Mouse (Mus musculus): Measurements from ENCODE around the gene Mrpl42. TPM values are rescaled to one million over a fixed set of nuclear protein-coding genes. Genes with fewer than 3 reads are reported as not detected.

Gene Mrpl42
- total and polyA plus RNA-seq, 3 experiments: 14.5 to 113 (median 109) TPM

GRCm38 (mm10) chr10:95544651-95545050 lies 42.9 kb upstream of the Mrpl42 start:
- H3K27me3 ChIP-seq (ENCODE audit: insufficient read depth, low read length): no peaks in the 10 kb centered on the region
- DNase-seq (ENCODE audit: low spot score) (no peak), ATAC-seq (ENCODE audit: extremely low read depth, insufficient number of reproducible peaks, low FRiP score, poor library complexity, severe bottlenecking) (no peak)
- TF ChIP-seq CTCF (IDR thresholded peaks at IDR 0.05; ENCODE audit: low read depth, low read length) (no peak), GATA2 (IDR thresholded peaks at IDR 0.05; ENCODE audit: borderline replicate concordance, low read depth, low read length) (no peak), POLR2AphosphoS5 (IDR thresholded peaks at IDR 0.05; ENCODE audit: insufficient replicate concordance, low read depth, low read length) (no peak), TAL1 (conservative IDR thresholded peaks at IDR 0.05; ENCODE audit: low read depth, low read length) (no peak), GATA1 (IDR thresholded peaks at IDR 0.05; ENCODE audit: borderline replicate concordance, low read length) (no peak)
- H3K9me3 ChIP-seq (replicated peaks): no peaks in the 10 kb centered on the region
- H3K4me3 ChIP-seq (ENCODE audit: low read depth, low read length): no peak overlapping the region
- peaks cover 62% of the 10 kb centered on the region for H3K36me3 ChIP-seq (replicated peaks)
- peaks cover 6% of the 10 kb centered on the region; the same call in 1 of the 2 replicates for H3K4me1 ChIP-seq (ENCODE audit: insufficient read depth, low read depth, low read length)

- Histone ChIP-seq H3K9me3 (replicated peaks) (no peaks in the 10 kb centered on the region), H3K27me3 (ENCODE audit: insufficient read depth, low read length) (no peaks in the 10 kb centered on the region), H3K4me1 (ENCODE audit: insufficient read depth, low read depth, low read length) (peaks cover 6% of the 10 kb centered on the region; the same call in 1 of the 2 replicates), H3K4me3 (ENCODE audit: low read depth, low read length) (no peak overlapping the region), H3K36me3 (replicated peaks) (peaks cover 56% of the 10 kb centered on the region)
- TF ChIP-seq TAL1 (conservative IDR thresholded peaks at IDR 0.05; ENCODE audit: low read depth, low read length) (no peak), CTCF (IDR thresholded peaks at IDR 0.05; ENCODE audit: low read depth, low read length) (no peak), GATA2 (IDR thresholded peaks at IDR 0.05; ENCODE audit: borderline replicate concordance, low read depth, low read length) (no peak)
- DNase-seq (ENCODE audit: low spot score): no peak
- ATAC-seq (ENCODE audit: extremely low read depth, insufficient number of reproducible peaks, low FRiP score, poor library complexity, severe bottlenecking): no peak
Measured at GRCm38 (mm10) chr10:95544004-95544403, 42.3 kb upstream of the Mrpl42 start.

DNA sequence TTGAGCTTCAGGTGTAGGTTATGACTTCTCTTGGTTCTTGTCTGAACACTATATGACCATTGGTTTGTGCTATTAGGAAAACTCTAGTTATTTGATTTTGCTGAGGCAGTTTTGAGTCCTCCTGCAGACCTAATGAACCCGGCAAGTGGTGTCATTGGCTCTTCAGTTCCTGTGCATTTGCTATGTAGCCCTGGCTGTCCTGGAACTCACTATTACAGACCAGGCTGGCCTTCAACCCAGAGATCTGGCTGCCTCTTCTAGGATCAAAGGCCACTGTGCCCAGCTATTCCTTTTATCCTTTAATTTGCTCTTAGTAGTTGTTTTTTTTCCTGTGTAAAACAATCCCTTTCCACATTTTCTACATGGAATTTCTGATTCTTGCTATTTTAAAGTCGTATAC lies 41.6 kb upstream of the Mrpl42 start:
- no peaks in the 10 kb centered on the region for H3K27me3 ChIP-seq (ENCODE audit: insufficient read depth, low read length)
- H3K4me3 ChIP-seq (ENCODE audit: low read depth, low read length): no peak overlapping the region
- no peaks in the 10 kb centered on the region for H3K9me3 ChIP-seq (replicated peaks)
- H3K36me3 ChIP-seq (replicated peaks): peaks cover 52% of the 10 kb centered on the region
- DNase-seq (ENCODE audit: low spot score) (no peak), ATAC-seq (ENCODE audit: extremely low read depth, insufficient number of reproducible peaks, low FRiP score, poor library complexity, severe bottlenecking) (no peak)
- peaks cover 8% of the 10 kb centered on the region; the same call in 1 of the 2 replicates for H3K4me1 ChIP-seq (ENCODE audit: insufficient read depth, low read depth, low read length)
- TF ChIP-seq CTCF (IDR thresholded peaks at IDR 0.05; ENCODE audit: low read depth, low read length) (no peak), GATA1 (IDR thresholded peaks at IDR 0.05; ENCODE audit: borderline replicate concordance, low read length) (no peak), GATA2 (IDR thresholded peaks at IDR 0.05; ENCODE audit: borderline replicate concordance, low read depth, low read length) (no peak), TAL1 (conservative IDR thresholded peaks at IDR 0.05; ENCODE audit: low read depth, low read length) (no peak), POLR2AphosphoS5 (IDR thresholded peaks at IDR 0.05; ENCODE audit: insufficient replicate concordance, low read depth, low read length) (no peak)

GRCm38 (mm10) chr10:95542916-95543315 lies 41.2 kb upstream of the Mrpl42 start:
- H3K9me3 ChIP-seq (replicated peaks): no peaks in the 10 kb centered on the region
- H3K4me3 ChIP-seq (ENCODE audit: low read depth, low read length): no peak overlapping the region
- DNase-seq (ENCODE audit: low spot score) (no peak), ATAC-seq (ENCODE audit: extremely low read depth, insufficient number of reproducible peaks, low FRiP score, poor library complexity, severe bottlenecking) (no peak)
- H3K36me3 ChIP-seq (replicated peaks): peaks cover 47% of the 10 kb centered on the region
- H3K4me1 ChIP-seq (ENCODE audit: insufficient read depth, low read depth, low read length): peaks cover 9% of the 10 kb centered on the region; the same call in 1 of the 2 replicates
- no peaks in the 10 kb centered on the region for H3K27me3 ChIP-seq (ENCODE audit: insufficient read depth, low read length)
- no peak for TF ChIP-seq CTCF (IDR thresholded peaks at IDR 0.05; ENCODE audit: low read depth, low read length)
- no peak for TF ChIP-seq GATA1 (IDR thresholded peaks at IDR 0.05; ENCODE audit: borderline replicate concordance, low read length)
- no peak for TF ChIP-seq POLR2AphosphoS5 (IDR thresholded peaks at IDR 0.05; ENCODE audit: insufficient replicate concordance, low read depth, low read length)
- no peak for TF ChIP-seq GATA2 (IDR thresholded peaks at IDR 0.05; ENCODE audit: borderline replicate concordance, low read depth, low read length)
- no peak for TF ChIP-seq TAL1 (conservative IDR thresholded peaks at IDR 0.05; ENCODE audit: low read depth, low read length)

DNA sequence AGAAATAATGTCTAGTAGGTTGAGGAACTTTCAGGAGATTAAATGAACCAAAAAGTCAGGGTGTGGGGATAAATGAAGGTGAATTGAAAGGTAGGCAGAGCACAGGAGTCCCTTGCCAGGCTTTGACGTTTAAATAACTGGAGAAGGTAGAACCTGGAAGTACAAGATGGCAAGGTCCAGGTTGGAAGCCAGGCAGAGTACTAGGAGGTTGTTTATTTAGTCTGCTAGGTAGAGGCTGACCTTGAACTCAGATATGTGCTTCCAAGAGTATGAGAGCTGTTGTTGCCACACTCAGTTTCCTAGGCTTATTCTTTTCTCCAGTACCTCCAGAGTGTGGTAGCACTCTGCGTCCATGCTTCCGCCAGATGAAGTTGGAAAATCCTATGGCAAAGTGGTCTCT lies 38.1 kb upstream of the Mrpl42 start:
- H3K4me3 ChIP-seq (ENCODE audit: low read depth, low read length): no peak overlapping the region
- ATAC-seq (ENCODE audit: extremely low read depth, insufficient number of reproducible peaks, low FRiP score, poor library complexity, severe bottlenecking) (no peak), DNase-seq (ENCODE audit: low spot score) (no peak)
- H3K27me3 ChIP-seq (ENCODE audit: insufficient read depth, low read length): no peaks in the 10 kb centered on the region
- H3K9me3 ChIP-seq (replicated peaks): no peaks in the 10 kb centered on the region
- no peak for TF ChIP-seq TAL1 (conservative IDR thresholded peaks at IDR 0.05; ENCODE audit: low read depth, low read length)
- no peak for TF ChIP-seq CTCF (IDR thresholded peaks at IDR 0.05; ENCODE audit: low read depth, low read length)
- TF ChIP-seq GATA1 (IDR thresholded peaks at IDR 0.05; ENCODE audit: borderline replicate concordance, low read length): no peak
- no peak for TF ChIP-seq POLR2AphosphoS5 (IDR thresholded peaks at IDR 0.05; ENCODE audit: insufficient replicate concordance, low read depth, low read length)
- no peak for TF ChIP-seq GATA2 (IDR thresholded peaks at IDR 0.05; ENCODE audit: borderline replicate concordance, low read depth, low read length)
- peaks cover 18% of the 10 kb centered on the region for H3K4me1 ChIP-seq (ENCODE audit: insufficient read depth, low read depth, low read length)
- peaks cover 25% of the 10 kb centered on the region for H3K36me3 ChIP-seq (replicated peaks)

DNA sequence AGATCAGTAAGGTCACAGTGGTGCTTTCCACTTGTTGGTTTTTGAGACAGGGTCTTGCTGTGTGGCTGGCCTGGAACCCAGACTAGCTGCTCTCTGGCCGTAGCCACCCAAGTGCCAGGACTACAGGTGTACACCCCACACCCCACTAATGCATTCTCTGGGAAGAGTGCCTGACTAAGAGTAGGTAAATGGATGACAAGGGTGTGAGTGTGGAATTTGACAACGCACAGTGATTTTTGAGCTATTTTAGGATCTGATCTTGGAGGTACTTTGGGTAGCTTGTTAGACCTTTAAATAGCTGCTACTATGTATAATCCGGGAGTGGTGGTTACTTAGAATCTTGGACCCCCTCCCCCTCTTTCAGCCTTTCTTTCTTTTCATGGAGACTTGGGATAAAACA lies 37.5 kb upstream of the Mrpl42 start:
- no peak overlapping the region for H3K4me3 ChIP-seq (ENCODE audit: low read depth, low read length)
- H3K9me3 ChIP-seq (replicated peaks): no peaks in the 10 kb centered on the region
- H3K27me3 ChIP-seq (ENCODE audit: insufficient read depth, low read length): no peaks in the 10 kb centered on the region
- DNase-seq (ENCODE audit: low spot score) (no peak), ATAC-seq (ENCODE audit: extremely low read depth, insufficient number of reproducible peaks, low FRiP score, poor library complexity, severe bottlenecking) (no peak)
- TF ChIP-seq CTCF (IDR thresholded peaks at IDR 0.05; ENCODE audit: low read depth, low read length): no peak
- no peak for TF ChIP-seq TAL1 (conservative IDR thresholded peaks at IDR 0.05; ENCODE audit: low read depth, low read length)
- TF ChIP-seq POLR2AphosphoS5 (IDR thresholded peaks at IDR 0.05; ENCODE audit: insufficient replicate concordance, low read depth, low read length): no peak
- no peak for TF ChIP-seq GATA1 (IDR thresholded peaks at IDR 0.05; ENCODE audit: borderline replicate concordance, low read length)
- TF ChIP-seq GATA2 (IDR thresholded peaks at IDR 0.05; ENCODE audit: borderline replicate concordance, low read depth, low read length): no peak
- peaks cover 20% of the 10 kb centered on the region for H3K4me1 ChIP-seq (ENCODE audit: insufficient read depth, low read depth, low read length)
- peaks cover 19% of the 10 kb centered on the region for H3K36me3 ChIP-seq (replicated peaks)
